Mouse (Mus musculus) lung, adult 18-20 months (tissue): ENCODE data around the gene Nradd.
A peak's percentile ranks its signal among the peaks of the same experiment; 100 is the strongest.

Experiments
- DNase-seq, 2 experiments: peaks; one replicate each; pipeline ENCODE4 v3.0.0; 2022; ENCODE audit warnings: mixed read lengths in 2 of 2

Nradd gene

GRCm38 (mm10) chr9:110624361-110625166 lies at the start of gene Nradd:
TSS of gene Nradd (minus strand) at chr9:110624452.
- peak; percentile 89 to 93 for DNase-seq

DNA sequence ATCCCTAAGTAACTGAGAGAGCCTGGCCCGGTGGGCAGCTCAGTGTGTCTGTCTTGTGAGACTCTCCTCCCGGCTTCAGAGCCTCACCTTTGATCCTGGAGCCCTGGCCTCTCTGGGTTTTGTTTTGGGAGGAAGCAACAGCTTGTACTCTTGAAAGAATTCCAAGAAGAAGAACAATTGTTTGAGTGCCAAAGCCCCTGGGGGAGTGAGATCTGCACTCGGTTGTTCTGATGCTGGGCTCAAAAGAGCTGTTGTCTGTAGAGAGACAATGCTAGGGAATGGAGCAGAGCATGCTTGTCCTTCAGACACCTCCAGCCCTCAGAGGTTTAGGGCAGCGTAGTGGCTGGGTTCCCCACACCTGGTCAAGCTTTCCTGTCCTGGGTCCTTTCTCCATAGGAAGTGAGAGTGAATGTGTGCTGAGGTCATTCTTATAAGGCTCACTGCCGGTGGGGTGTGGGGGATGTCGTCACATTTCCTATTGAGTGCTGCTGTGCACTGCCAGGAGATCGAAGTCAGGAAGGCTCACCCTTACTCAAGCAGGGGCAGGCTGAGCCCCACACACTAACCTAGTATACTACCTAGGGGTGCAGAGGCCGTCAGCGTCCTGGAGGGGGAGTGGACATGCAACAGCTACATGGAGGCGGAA lies 49.0 kb upstream of the Nradd start:
- DNase-seq = no peak

DNA sequence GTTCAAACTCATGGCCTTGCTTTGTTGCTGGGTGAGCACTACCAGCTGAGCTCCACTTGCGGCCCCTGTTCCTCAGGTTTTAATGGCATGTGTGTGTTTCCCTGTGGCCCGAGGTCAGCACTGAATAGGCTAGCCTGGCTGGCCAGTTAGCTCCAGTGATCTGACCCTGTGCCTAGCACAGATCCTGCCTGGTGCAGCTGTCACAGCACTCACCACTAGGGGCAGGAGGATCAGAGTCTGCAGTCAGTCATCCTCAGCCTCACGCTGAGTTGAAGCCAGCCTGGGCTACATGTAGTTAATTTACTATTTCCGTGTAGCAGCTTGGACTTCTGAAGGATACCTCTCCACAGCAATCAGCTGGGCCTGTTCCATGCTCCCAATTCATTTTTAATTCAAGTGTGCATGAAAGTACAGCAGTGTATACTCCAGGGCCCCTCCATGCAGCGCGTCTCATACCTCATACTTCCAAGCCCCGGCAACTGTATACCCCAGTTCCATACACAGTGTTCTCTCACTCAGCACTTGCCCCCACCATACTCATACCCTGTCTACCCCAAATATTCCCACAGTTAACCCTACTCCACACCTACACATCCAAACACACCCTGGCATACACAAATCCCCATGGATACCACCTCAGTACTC lies 48.3 kb upstream of the Nradd start:
- peak in 1 of 2 experiments; percentile 62 for DNase-seq

DNA sequence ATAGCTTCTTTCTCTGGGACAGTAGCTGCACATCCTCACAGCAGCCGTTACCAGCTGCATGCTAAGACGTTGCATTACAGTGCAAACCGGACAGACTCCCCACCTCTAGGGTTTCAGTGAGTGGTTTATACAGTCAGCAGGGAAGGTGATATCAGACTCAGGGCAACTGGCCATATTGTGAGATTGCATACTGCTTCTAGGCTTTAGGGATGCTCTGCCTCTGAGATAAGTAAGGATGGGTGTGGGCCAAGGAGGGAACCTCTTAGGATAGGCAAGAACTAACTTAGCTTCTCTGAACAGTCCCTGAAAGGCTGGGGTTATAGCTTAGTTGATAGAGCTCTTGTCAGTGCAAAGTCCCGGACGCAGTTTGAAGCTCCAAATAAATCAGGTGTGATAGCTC lies 45.5 kb upstream of the Nradd start:
- DNase-seq = no peak

- DNase-seq = peak; percentile 18 to 57
Measured at GRCm38 (mm10) chr9:110668601-110669293, 44.5 kb upstream of the Nradd start.

DNA sequence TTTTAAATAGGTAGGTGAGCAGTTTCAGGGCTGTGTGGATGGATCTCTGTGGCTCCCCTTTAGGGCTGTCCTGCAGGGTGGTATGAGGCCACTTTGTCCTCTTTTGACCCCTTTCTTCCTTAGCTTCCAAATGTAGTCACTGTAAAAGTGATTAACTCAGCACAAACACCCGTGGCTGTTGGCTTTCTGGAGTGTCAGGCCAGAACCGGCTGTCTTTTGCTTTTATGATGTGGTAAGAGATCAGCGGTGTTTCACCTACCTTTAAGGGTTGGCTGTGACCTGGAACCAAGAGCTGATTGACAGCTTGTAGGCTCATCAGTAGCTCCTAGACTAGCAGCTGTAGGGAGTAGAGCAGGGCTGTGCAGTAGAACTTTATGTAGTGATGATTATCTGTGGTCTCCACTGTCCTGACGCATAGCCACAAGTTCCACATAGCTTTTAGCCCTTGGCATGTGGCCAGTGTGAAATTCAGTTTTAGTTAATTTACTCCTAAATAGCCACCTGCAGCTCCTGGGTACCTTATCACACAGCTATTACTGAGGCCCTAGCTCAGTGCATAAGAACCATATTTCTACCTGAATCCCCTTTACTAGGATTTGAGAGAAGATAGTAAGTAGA lies 43.1 kb upstream of the Nradd start:
- no peak for DNase-seq

DNA sequence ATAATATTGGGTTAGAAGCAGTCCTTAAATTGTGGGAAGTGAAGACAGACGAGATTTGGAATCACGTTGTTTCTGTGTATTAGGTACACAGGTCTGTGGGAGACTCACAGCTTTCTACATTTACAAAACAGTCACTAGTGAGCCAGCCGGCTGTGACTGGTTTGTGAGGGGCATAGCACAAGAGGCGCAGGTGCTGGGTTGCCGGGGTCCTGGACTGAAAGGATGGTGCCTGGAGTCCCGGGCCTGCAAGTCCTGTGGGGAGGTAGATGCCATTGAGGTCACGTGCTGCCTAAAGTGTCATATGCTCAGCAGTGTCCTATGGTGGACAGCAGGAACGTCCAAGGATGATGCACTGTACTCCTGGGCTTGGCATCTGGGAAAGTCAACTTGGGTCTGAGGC lies 42.1 kb upstream of the Nradd start:
- DNase-seq = no peak

DNA sequence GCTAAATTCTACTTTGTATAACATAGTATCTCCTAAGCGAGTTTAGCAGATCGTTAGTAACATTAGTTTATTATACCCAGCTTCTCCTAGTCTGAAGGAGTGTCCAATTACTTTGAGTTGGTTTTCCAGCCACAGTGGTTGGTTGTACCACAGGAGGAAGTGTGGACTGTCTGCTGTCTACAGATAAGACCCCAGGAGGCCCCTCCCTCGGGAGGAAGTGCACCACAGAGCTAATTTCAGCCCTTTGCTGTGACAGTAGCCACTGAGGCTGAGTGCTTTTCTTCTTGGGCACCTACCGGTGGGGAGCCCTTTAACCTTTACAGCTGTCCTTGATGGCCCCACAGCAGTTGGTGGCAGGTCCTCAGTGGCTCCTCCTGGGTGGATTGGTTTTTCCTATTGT lies 41.7 kb upstream of the Nradd start:
- DNase-seq = peak; percentile 66 to 74

- DNase-seq = no peak
Measured at GRCm38 (mm10) chr9:110662844-110663243, 38.6 kb upstream of the Nradd start.

- DNase-seq = no peak
Measured at GRCm38 (mm10) chr9:110660856-110661612, 36.8 kb upstream of the Nradd start.

GRCm38 (mm10) chr9:110660208-110660607 lies 36.0 kb upstream of the Nradd start:
- no peak for DNase-seq

DNA sequence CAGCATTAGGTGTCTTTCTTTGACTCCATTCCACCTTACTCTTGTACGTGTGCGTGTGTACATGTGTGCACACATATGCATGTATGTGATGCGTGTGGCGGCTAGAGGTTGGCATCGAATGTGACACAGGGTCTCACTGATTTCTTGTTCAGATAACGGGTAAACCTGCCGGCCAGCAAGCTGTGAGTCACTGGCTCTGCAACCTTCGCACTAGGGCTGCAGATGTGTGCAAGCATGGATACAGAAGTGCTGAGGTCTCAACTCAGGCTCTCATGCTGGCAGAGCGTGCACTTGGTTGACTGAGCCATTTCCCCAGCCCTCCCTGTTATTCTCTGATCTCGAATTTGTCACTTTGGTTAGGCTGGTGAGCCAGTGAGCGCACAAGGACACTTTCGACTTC lies 35.3 kb upstream of the Nradd start:
- no peak for DNase-seq

- peak; percentile 60 to 66 for DNase-seq
Measured at GRCm38 (mm10) chr9:110657474-110658078, 33.3 kb upstream of the Nradd start.

- peak; percentile 96 to 97 for DNase-seq
Measured at GRCm38 (mm10) chr9:110656249-110657221, 32.3 kb upstream of the Nradd start, which contains the start of gene Ccdc12. TSS of gene Ccdc12 (plus strand) at chr9:110656503.

DNA sequence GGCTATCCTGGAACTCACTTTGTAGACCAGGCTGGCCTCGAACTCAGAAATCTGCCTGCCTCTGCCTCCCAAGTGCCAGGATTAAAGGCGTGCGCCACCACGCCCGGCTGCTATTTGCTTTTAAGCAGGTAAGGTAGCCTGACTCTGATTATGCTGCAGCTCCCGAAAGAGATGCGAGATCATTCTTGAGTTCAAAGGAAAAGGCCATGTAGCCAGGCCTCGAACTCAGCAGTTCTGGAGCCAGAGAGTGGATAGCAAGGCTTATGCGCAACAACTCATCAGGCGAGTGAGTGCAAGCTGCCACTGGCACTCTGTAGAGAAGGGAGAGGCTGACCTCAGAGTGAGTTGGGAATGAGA lies 31.4 kb upstream of the Nradd start:
- no peak for DNase-seq

GRCm38 (mm10) chr9:110654726-110655650 lies 30.7 kb upstream of the Nradd start:
- no peak for DNase-seq

GRCm38 (mm10) chr9:110653655-110654461 lies 29.6 kb upstream of the Nradd start, which contains the start of gene Nbeal2:
TSS of gene Nbeal2 (minus strand) at chr9:110654161.
- DNase-seq = peak; percentile 99
